Mouse (Mus musculus) hindbrain, embryonic 11.5 days (tissue): ENCODE results near the gene Col26a1. TPM values are rescaled to one million over a fixed set of nuclear protein-coding genes. Genes with fewer than 3 reads are reported as not detected.

Experiments used
- ATAC-seq: fragments of 200-750 bp; cut with Nextera tagmentation; 2 replicates; pipeline ENCODE4 v1.8.0; 2017; ENCODE audit warnings: mild to moderate bottlenecking, moderate TSS enrichment, moderate library complexity; ENCODE audit not compliant: low FRiP score
- DNase-seq: peaks from one replicate; pipeline ENCODE4 v3.0.0-alpha.2; 2015; ENCODE audit warnings: low spot score
- H3K27ac ChIP-seq: fragments of 300-500 bp; sonication (generic); 2 replicates; pipeline ENCODE4 v1.5.1; 2014; ENCODE audit warnings: mild to moderate bottlenecking, low read depth, low read length
- H3K27me3 ChIP-seq: fragments of 300-500 bp; sonication (generic); 2 replicates; pipeline ENCODE4 v1.6.1; 2014; ENCODE audit warnings: mild to moderate bottlenecking, low read length, moderate library complexity, mixed read lengths; ENCODE audit not compliant: control insufficient read depth, insufficient read depth
- H3K36me3 ChIP-seq: fragments of 300-500 bp; sonication (generic); 2 replicates; pipeline ENCODE4 v1.6.1; 2014; ENCODE audit warnings: mild to moderate bottlenecking, low read length, moderate library complexity, mixed read lengths; ENCODE audit not compliant: control insufficient read depth, insufficient read depth
- H3K4me1 ChIP-seq: fragments of 300-500 bp; sonication (generic); replicated peaks from 2 replicates; pipeline ENCODE4 v1.6.1; 2014; ENCODE audit warnings: low read length, mixed read lengths; ENCODE audit not compliant: control insufficient read depth, insufficient read depth
- H3K4me2 ChIP-seq: fragments of 300-500 bp; sonication (generic); replicated peaks from 2 replicates; pipeline ENCODE4 v1.6.1; 2014; ENCODE audit warnings: mild to moderate bottlenecking, low read depth, low read length
- H3K4me3 ChIP-seq: fragments of 300-500 bp; sonication (generic); 2 replicates; pipeline ENCODE4 v1.5.1; 2014; ENCODE audit warnings: low read depth, low read length
- H3K9ac ChIP-seq: fragments of 300-500 bp; sonication (generic); 2 replicates; pipeline ENCODE4 v1.6.1; 2014; ENCODE audit warnings: low read depth, low read length
- H3K9me3 ChIP-seq: fragments of 300-500 bp; sonication (generic); 2 replicates; pipeline ENCODE4 v1.6.1; 2016; ENCODE audit warnings: low read length; ENCODE audit not compliant: control insufficient read depth
- WGBS: fragments of 180-500 bp; shearing (Covaris S2); extraction: QIAGEN DNeasy Blood & Tissue Kit; methylation state at CpG from one replicate; pipeline ENCODE4 v1.1.7; 2014; 5-methylcytosine and 5-hydroxymethylcytosine counted together
- polyA plus RNA-seq: library from polyadenylated mRNA; unstranded; fragments of >200 nt; fragmentation: Nextera tagmentation; extraction: Ambion mirVana; gene quantifications from 2 replicates; pipeline ENCODE4 v1.2.1, GENCODE M21; 2014

Col26a1 gene
- polyA plus RNA-seq, 1 experiment from 2014 or later, result 35.9 TPM

DNA sequence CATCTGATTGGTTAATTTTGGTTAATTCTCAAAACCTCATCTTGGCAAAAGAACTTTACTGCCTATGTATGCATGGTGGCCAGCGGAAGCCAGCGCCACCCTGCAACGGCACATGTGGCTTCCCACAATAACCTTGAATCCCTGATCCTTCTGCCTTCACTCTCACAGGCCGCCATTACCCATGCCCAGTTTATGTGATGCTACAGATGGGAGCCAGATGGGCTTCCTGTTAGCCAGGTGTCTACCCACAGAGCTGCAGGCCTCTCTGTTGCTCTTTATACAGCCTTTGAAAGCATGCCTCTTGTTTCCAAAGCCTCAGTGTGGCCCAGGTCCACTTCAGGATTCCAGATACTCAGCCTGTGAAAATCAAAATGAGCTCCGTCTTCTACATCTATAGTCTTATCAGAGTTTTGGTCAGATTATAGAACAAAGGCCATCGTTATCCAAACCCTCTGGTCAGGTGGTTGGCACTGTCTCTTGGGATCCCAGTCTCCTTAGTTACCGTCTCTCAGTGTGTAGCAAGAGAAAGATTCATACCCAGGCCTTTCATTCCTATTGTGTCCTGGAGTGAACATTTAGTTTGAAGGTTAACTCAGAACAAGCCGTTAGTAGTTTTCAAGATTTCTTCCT is 34.7 kb upstream of the Col26a1 start:
- Histone ChIP-seq H3K4me2 (no peak overlapping the region), H3K4me1 (no peaks in the 10 kb centered on the region), H3K27ac (no peak overlapping the region), H3K4me3 (no peak overlapping the region), H3K36me3 (peaks cover 2% of the 10 kb centered on the region; the same call in 1 of the 2 replicates), H3K27me3 (no peaks in the 10 kb centered on the region), H3K9ac (no peak overlapping the region), H3K9me3 (no peaks in the 10 kb centered on the region)
- no peak for DNase-seq
- no peak for ATAC-seq
- 96% methylated on average over 8 of the region's 8 CpGs for WGBS

- Histone ChIP-seq H3K36me3 (peaks cover 5% of the 10 kb centered on the region), H3K27ac (no peak overlapping the region), H3K4me2 (no peak overlapping the region), H3K4me1 (no peaks in the 10 kb centered on the region), H3K9me3 (no peaks in the 10 kb centered on the region), H3K4me3 (no peak overlapping the region), H3K9ac (no peak overlapping the region), H3K27me3 (no peaks in the 10 kb centered on the region)
- ATAC-seq (no peak), DNase-seq (no peak)
- WGBS, result 79% methylated on average over 3 of the region's 3 CpGs
These were observed 31.2 kb upstream of the Col26a1 start for GRCm38 (mm10) chr5:136914183-136914582.

- Histone ChIP-seq H3K4me3 (peak within 1 kb of the TSS; percentile 69), H3K27me3 (no peaks in the 10 kb centered on the region), H3K36me3 (peaks cover 4% of the 10 kb centered on the region), H3K9ac (peak within 1 kb of the TSS; percentile 69), H3K4me1 (no peaks in the 10 kb centered on the region), H3K4me2 (peak within 1 kb of the TSS; percentile 59), H3K27ac (no peak within 1 kb of the TSS), H3K9me3 (no peaks in the 10 kb centered on the region)
- peak; percentile 93 for DNase-seq
- 10% methylated on average over 32 of the region's 32 CpGs for WGBS
- ATAC-seq, result peak; percentile 94
These were observed 25.2 kb upstream of the Col26a1 start, which contains the start of gene Ift22 for GRCm38 (mm10) chr5:136907991-136908857. Gene Ift22, plus strand, starts transcription at chr5:136908150.

GRCm38 (mm10) chr5:136907587-136907986 is 24.6 kb upstream of the Col26a1 start:
- Histone ChIP-seq H3K27ac (no peak overlapping the region), H3K9me3 (no peaks in the 10 kb centered on the region)
- WGBS, result 46% methylated on average over 9 of the region's 9 CpGs

GRCm38 (mm10) chr5:136905630-136906029 is 22.6 kb upstream of the Col26a1 start:
- ATAC-seq, result no peak

More at GRCm38 (mm10) chr5:136907587-136907986, 24.6 kb upstream of the Col26a1 start:
- peak; percentile 47 for ATAC-seq
- Histone ChIP-seq H3K9ac (peak overlapping the region; percentile 69; the same call in 1 of the 2 replicates), H3K4me2 (peak overlapping the region; percentile 59; the same call in 1 of the 2 replicates), H3K4me1 (no peaks in the 10 kb centered on the region), H3K36me3 (peaks cover 3% of the 10 kb centered on the region; the same call in 1 of the 2 replicates), H3K4me3 (peak overlapping the region; percentile 69), H3K27me3 (no peaks in the 10 kb centered on the region)
- no peak for DNase-seq

DNA sequence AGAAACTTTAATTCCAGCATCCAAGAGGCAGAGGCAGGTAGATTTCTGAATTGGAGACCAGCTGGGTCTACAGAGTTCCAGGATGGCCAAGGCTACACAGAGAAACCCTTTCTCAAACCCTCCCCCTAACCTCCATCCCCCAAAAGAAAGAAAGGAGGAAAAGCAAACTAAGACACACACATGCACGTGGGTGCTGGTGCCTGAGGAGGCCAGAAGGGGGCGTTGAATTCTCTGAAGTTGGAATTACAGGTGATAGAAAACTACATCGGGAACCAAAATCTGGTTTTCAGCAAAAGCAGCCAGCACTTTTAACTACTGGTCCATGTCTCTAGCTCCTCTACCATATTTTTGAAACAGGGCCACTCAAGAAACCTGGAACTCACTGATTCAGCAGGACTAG is 21.6 kb upstream of the Col26a1 start:
- Histone ChIP-seq H3K9ac (no peak overlapping the region), H3K4me3 (no peak overlapping the region), H3K4me1 (no peaks in the 10 kb centered on the region), H3K9me3 (no peaks in the 10 kb centered on the region), H3K27me3 (no peaks in the 10 kb centered on the region), H3K4me2 (no peak overlapping the region), H3K27ac (no peak overlapping the region), H3K36me3 (no peaks in the 10 kb centered on the region)
- WGBS, result 60% methylated on average over 3 of the region's 3 CpGs
- DNase-seq (no peak), ATAC-seq (no peak)

More at GRCm38 (mm10) chr5:136905630-136906029, 22.6 kb upstream of the Col26a1 start:
- H3K27me3 ChIP-seq, result no peaks in the 10 kb centered on the region
- no peaks in the 10 kb centered on the region for H3K4me1 ChIP-seq
- H3K4me2 ChIP-seq, result no peak overlapping the region
- peak; percentile 43 for DNase-seq
- no peak overlapping the region for H3K4me3 ChIP-seq
- WGBS, result 47% methylated on average over 7 of the region's 7 CpGs
- no peak overlapping the region for H3K27ac ChIP-seq
- H3K9ac ChIP-seq, result no peak overlapping the region
- no peaks in the 10 kb centered on the region for H3K36me3 ChIP-seq
- no peaks in the 10 kb centered on the region for H3K9me3 ChIP-seq

- DNase-seq, result no peak
- ATAC-seq, result no peak
These were observed 12.5 kb upstream of the Col26a1 start for GRCm38 (mm10) chr5:136895529-136895963.

DNA sequence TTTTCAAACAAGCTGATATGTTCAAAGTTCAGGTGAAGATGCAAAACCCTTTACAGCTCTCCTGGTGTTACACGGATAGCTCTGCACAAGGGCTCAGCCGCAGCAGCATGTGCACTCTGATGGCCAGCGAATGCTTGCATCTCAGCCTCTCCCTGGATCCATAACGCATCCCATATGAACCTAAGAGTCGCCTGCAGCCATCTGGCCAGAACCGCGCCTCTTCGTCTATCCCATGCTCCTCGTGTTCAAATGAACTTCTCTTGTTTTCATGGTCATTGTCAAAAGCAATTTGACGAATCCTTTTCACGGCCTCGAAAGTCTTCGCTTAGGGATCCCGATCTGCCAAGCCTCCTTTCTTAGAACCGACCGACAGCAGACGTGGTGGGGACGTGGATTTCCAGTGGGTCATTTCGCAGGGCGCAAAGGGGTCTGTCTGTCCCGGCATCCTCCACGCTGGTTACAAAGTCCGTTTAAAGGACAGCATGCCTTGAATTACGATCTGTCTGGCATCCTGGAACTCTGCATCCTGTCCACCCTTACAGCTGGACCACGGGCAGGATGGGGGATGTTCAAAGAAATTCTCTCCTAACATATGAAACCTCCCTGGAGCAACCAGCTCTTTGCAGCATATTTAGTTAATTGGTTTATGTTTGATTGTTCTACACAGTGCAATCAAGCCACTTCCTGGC is 12.0 kb upstream of the Col26a1 start:
- WGBS, result 66% methylated on average over 25 of the region's 25 CpGs
- no peak for ATAC-seq
- DNase-seq, result no peak
- no peaks in the 10 kb centered on the region for H3K27me3 ChIP-seq
- H3K9me3 ChIP-seq, result no peaks in the 10 kb centered on the region
- H3K4me3 ChIP-seq, result no peak overlapping the region
- no peaks in the 10 kb centered on the region for H3K4me1 ChIP-seq
- no peaks in the 10 kb centered on the region for H3K36me3 ChIP-seq
- no peak overlapping the region for H3K4me2 ChIP-seq
- H3K27ac ChIP-seq, result no peak overlapping the region
- H3K9ac ChIP-seq, result no peak overlapping the region

More at GRCm38 (mm10) chr5:136895529-136895963, 12.5 kb upstream of the Col26a1 start:
- H3K27ac ChIP-seq, result no peak overlapping the region
- H3K9ac ChIP-seq, result no peak overlapping the region
- no peak overlapping the region for H3K4me2 ChIP-seq
- 65% methylated on average over 10 of the region's 10 CpGs for WGBS
- H3K27me3 ChIP-seq, result no peaks in the 10 kb centered on the region
- H3K4me3 ChIP-seq, result no peak overlapping the region
- no peaks in the 10 kb centered on the region for H3K36me3 ChIP-seq
- no peaks in the 10 kb centered on the region for H3K4me1 ChIP-seq
- H3K9me3 ChIP-seq, result no peaks in the 10 kb centered on the region
